Mouse (Mus musculus): ENCODE results near the gene Trpm3. TPM values are rescaled to one million over a fixed set of nuclear protein-coding genes. Genes with fewer than 3 reads are reported as not detected.

Trpm3 gene
- total and polyA plus RNA-seq, 3 experiments, result 0.49 TPM; not detected in 2

DNA sequence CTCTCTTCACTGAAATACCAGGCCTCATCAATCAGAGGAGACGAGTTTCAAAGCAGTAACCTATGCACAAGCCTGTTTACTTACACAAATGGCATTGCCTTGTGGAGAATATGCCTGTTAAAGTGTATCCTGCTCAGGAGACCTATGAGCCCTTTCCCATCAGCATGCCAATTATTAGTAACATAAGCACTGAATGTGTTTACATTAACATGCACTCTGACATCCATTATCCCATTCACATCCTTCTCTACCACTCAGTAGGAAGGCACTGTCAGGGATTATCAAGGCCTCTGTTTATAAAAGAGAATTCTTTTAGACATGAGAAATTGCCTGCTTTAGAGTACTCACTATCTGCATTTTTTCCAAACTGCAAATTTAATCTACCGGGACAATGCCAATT lies 598.0 kb downstream of the Trpm3 start:
- TF ChIP-seq GATA2 (IDR thresholded peaks at IDR 0.05; ENCODE audit: borderline replicate concordance, low read depth, low read length), result no peak
- TF ChIP-seq CTCF (IDR thresholded peaks at IDR 0.05; ENCODE audit: low read depth, low read length), result no peak
- no peak for TF ChIP-seq GATA1 (IDR thresholded peaks at IDR 0.05; ENCODE audit: borderline replicate concordance, low read length)
- TF ChIP-seq POLR2AphosphoS5 (IDR thresholded peaks at IDR 0.05; ENCODE audit: insufficient replicate concordance, low read depth, low read length), result no peak
- TF ChIP-seq TAL1 (conservative IDR thresholded peaks at IDR 0.05; ENCODE audit: low read depth, low read length), result no peak
- Histone ChIP-seq H3K4me3 (ENCODE audit: low read depth, low read length) (no peak overlapping the region), H3K9me3 (replicated peaks) (no peaks in the 10 kb centered on the region), H3K27me3 (ENCODE audit: insufficient read depth, low read length) (peaks cover 2% of the 10 kb centered on the region; the same call in 1 of the 2 replicates), H3K4me1 (ENCODE audit: insufficient read depth, low read depth, low read length) (no peaks in the 10 kb centered on the region), H3K36me3 (replicated peaks) (no peaks in the 10 kb centered on the region)
- ATAC-seq (ENCODE audit: extremely low read depth, insufficient number of reproducible peaks, low FRiP score, poor library complexity, severe bottlenecking), result no peak
- no peak for DNase-seq (ENCODE audit: low spot score)

DNA sequence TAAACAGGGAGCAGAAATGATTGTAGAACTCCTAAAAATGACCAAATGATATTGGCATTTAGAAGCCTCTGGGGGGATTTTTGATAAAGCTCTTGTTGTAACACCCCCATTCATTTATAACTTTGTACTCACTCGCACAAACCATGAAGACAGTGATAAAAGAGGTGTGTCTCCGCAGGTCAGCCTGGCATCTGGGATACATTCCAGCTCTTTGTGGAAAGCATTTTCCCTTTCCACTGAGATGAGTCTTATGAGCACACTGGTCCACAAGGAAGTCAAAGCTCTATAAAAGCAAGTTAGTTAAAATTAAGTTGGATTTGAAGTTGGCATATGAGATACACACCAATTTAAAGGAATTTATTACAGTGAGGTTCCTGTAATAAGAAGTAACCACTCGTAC lies 600.4 kb downstream of the Trpm3 start:
- Histone ChIP-seq H3K4me1 (ENCODE audit: insufficient read depth, low read depth, low read length) (no peaks in the 10 kb centered on the region), H3K4me3 (ENCODE audit: low read depth, low read length) (no peak overlapping the region), H3K36me3 (replicated peaks) (no peaks in the 10 kb centered on the region), H3K27me3 (ENCODE audit: insufficient read depth, low read length) (peaks cover 2% of the 10 kb centered on the region; the same call in 1 of the 2 replicates), H3K9me3 (replicated peaks) (no peaks in the 10 kb centered on the region)
- no peak for TF ChIP-seq GATA2 (IDR thresholded peaks at IDR 0.05; ENCODE audit: borderline replicate concordance, low read depth, low read length)
- TF ChIP-seq GATA1 (IDR thresholded peaks at IDR 0.05; ENCODE audit: borderline replicate concordance, low read length), result no peak
- no peak for TF ChIP-seq CTCF (IDR thresholded peaks at IDR 0.05; ENCODE audit: low read depth, low read length)
- TF ChIP-seq TAL1 (conservative IDR thresholded peaks at IDR 0.05; ENCODE audit: low read depth, low read length), result no peak
- no peak for TF ChIP-seq POLR2AphosphoS5 (IDR thresholded peaks at IDR 0.05; ENCODE audit: insufficient replicate concordance, low read depth, low read length)
- DNase-seq (ENCODE audit: low spot score) (no peak), ATAC-seq (ENCODE audit: extremely low read depth, insufficient number of reproducible peaks, low FRiP score, poor library complexity, severe bottlenecking) (no peak)

DNA sequence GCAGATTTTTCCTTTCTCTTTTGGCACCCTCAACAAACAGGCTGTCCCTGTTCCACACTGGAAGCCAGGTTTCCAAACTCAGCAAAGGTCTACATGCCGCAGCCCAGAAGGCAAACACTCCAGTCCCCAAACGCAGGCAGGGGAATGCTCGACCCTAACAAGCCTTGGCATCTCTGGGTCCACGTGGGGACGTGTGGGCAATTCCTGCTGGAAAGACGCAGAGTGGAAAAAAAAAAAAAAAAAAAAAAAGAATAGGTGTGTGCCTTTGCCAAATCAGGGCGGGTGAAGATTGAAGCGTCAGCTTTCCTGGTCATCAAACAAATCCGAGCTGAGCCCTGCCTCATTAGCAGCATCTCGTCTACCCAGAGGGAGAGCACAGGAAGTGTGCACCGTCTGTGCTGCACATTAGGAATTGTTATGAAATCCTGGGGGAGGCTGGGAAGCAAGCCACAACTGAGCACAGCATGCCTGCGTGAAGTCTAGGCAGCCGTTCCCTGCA lies 614.5 kb downstream of the Trpm3 start:
- H3K36me3 ChIP-seq (replicated peaks), result no peaks in the 10 kb centered on the region
- no peaks in the 10 kb centered on the region for H3K9me3 ChIP-seq (replicated peaks)
- H3K4me3 ChIP-seq (ENCODE audit: low read depth, low read length), result no peak overlapping the region
- no peaks in the 10 kb centered on the region for H3K4me1 ChIP-seq (ENCODE audit: insufficient read depth, low read depth, low read length)
- ATAC-seq (ENCODE audit: extremely low read depth, insufficient number of reproducible peaks, low FRiP score, poor library complexity, severe bottlenecking), result no peak
- TF ChIP-seq TAL1 (conservative IDR thresholded peaks at IDR 0.05; ENCODE audit: low read depth, low read length), result no peak
- no peak for TF ChIP-seq CTCF (IDR thresholded peaks at IDR 0.05; ENCODE audit: low read depth, low read length)
- no peak for TF ChIP-seq POLR2AphosphoS5 (IDR thresholded peaks at IDR 0.05; ENCODE audit: insufficient replicate concordance, low read depth, low read length)
- TF ChIP-seq GATA1 (IDR thresholded peaks at IDR 0.05; ENCODE audit: borderline replicate concordance, low read length), result no peak
- no peak for TF ChIP-seq GATA2 (IDR thresholded peaks at IDR 0.05; ENCODE audit: borderline replicate concordance, low read depth, low read length)
- no peaks in the 10 kb centered on the region; the same call in 1 of the 2 replicates for H3K27me3 ChIP-seq (ENCODE audit: insufficient read depth, low read length)
- DNase-seq (ENCODE audit: low spot score), result no peak

DNA sequence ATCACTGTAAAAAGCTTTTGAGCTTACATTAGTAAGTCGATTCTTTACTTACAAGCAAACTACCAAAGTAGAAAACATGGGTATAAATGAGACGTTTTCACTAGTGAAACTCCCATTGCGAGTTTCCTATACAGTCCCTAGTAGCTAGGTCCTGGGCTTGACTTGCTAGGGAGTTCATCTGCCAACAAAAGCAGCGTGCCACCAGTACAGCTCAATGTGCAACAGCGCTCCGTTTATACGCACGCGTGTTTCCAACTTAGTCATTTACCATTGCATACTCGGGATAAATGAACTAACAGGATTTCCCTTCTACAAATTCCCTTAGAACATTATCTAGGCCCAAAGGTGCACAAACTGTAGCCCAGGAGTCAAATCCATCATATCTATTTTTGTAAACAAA lies 615.2 kb downstream of the Trpm3 start:
- Histone ChIP-seq H3K4me1 (ENCODE audit: insufficient read depth, low read depth, low read length) (no peaks in the 10 kb centered on the region), H3K4me3 (ENCODE audit: low read depth, low read length) (no peak overlapping the region), H3K36me3 (replicated peaks) (no peaks in the 10 kb centered on the region), H3K27me3 (ENCODE audit: insufficient read depth, low read length) (no peaks in the 10 kb centered on the region; the same call in 1 of the 2 replicates), H3K9me3 (replicated peaks) (no peaks in the 10 kb centered on the region)
- ATAC-seq (ENCODE audit: extremely low read depth, insufficient number of reproducible peaks, low FRiP score, poor library complexity, severe bottlenecking), result no peak
- no peak for DNase-seq (ENCODE audit: low spot score)
- TF ChIP-seq TAL1 (conservative IDR thresholded peaks at IDR 0.05; ENCODE audit: low read depth, low read length) (no peak), GATA2 (IDR thresholded peaks at IDR 0.05; ENCODE audit: borderline replicate concordance, low read depth, low read length) (no peak), GATA1 (IDR thresholded peaks at IDR 0.05; ENCODE audit: borderline replicate concordance, low read length) (no peak), POLR2AphosphoS5 (IDR thresholded peaks at IDR 0.05; ENCODE audit: insufficient replicate concordance, low read depth, low read length) (no peak), CTCF (IDR thresholded peaks at IDR 0.05; ENCODE audit: low read depth, low read length) (no peak)

DNA sequence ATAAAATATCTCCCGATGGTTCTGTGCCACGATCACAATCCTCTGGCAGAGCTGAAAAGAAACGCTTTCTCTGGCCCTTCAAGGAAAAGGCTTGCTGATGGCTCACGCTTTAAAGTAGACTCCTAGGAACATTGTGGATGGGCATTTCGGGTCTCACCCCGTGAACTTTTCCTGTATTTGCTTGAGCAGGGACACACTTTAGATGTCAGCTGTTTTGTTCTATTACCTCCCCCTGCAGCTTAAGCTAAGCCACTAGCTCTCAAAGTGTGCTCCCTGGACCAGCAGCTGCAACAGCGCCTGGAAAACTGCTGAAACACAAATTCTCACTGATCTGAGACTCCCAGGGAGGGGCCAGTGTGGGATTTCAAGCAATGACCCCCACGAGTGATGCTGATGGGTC lies 615.7 kb downstream of the Trpm3 start:
- Histone ChIP-seq H3K4me1 (ENCODE audit: insufficient read depth, low read depth, low read length) (no peaks in the 10 kb centered on the region), H3K27me3 (ENCODE audit: insufficient read depth, low read length) (no peaks in the 10 kb centered on the region; the same call in 1 of the 2 replicates), H3K4me3 (ENCODE audit: low read depth, low read length) (no peak overlapping the region), H3K36me3 (replicated peaks) (no peaks in the 10 kb centered on the region), H3K9me3 (replicated peaks) (no peaks in the 10 kb centered on the region)
- DNase-seq (ENCODE audit: low spot score) (no peak), ATAC-seq (ENCODE audit: extremely low read depth, insufficient number of reproducible peaks, low FRiP score, poor library complexity, severe bottlenecking) (no peak)
- TF ChIP-seq POLR2AphosphoS5 (IDR thresholded peaks at IDR 0.05; ENCODE audit: insufficient replicate concordance, low read depth, low read length) (no peak), GATA1 (IDR thresholded peaks at IDR 0.05; ENCODE audit: borderline replicate concordance, low read length) (no peak), CTCF (IDR thresholded peaks at IDR 0.05; ENCODE audit: low read depth, low read length) (no peak), GATA2 (IDR thresholded peaks at IDR 0.05; ENCODE audit: borderline replicate concordance, low read depth, low read length) (no peak), TAL1 (conservative IDR thresholded peaks at IDR 0.05; ENCODE audit: low read depth, low read length) (no peak)

DNA sequence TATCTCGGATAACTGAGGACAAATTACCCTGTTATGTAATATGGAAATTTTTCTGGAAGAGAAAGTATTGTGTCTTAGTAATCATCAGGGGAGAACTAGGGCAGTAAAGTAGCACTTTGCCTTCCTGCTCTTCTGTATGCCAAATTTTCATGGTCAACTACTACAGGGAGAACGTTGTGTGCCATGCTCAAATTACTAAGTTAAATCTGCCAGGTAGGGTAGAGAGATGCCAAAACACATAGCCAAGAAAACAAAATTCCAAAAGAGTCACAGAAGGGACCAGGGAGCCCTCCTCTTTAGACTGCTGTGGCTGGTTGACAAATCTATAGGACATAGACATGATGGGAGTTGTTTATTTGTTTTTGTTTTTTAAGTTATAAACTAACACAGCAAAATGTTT lies 619.6 kb downstream of the Trpm3 start:
- Histone ChIP-seq H3K9me3 (replicated peaks) (no peaks in the 10 kb centered on the region), H3K4me1 (ENCODE audit: insufficient read depth, low read depth, low read length) (no peaks in the 10 kb centered on the region), H3K36me3 (replicated peaks) (no peaks in the 10 kb centered on the region), H3K27me3 (ENCODE audit: insufficient read depth, low read length) (no peaks in the 10 kb centered on the region; the same call in 1 of the 2 replicates), H3K4me3 (ENCODE audit: low read depth, low read length) (no peak overlapping the region)
- no peak for ATAC-seq (ENCODE audit: extremely low read depth, insufficient number of reproducible peaks, low FRiP score, poor library complexity, severe bottlenecking)
- no peak for DNase-seq (ENCODE audit: low spot score)
- TF ChIP-seq POLR2AphosphoS5 (IDR thresholded peaks at IDR 0.05; ENCODE audit: insufficient replicate concordance, low read depth, low read length), result no peak
- TF ChIP-seq GATA2 (IDR thresholded peaks at IDR 0.05; ENCODE audit: borderline replicate concordance, low read depth, low read length), result no peak
- TF ChIP-seq GATA1 (IDR thresholded peaks at IDR 0.05; ENCODE audit: borderline replicate concordance, low read length), result no peak
- no peak for TF ChIP-seq CTCF (IDR thresholded peaks at IDR 0.05; ENCODE audit: low read depth, low read length)
- no peak for TF ChIP-seq TAL1 (conservative IDR thresholded peaks at IDR 0.05; ENCODE audit: low read depth, low read length)
